23 mouse cellular contexts compared by ENCODE assay signal in genomic region chr16:23952101-23952727, GRCm38 (mm10). TPM values are rescaled to one million over a fixed set of nuclear protein-coding genes. Genes with fewer than 3 reads are reported as not detected.
A peak's percentile ranks its signal among the peaks of the same experiment; 100 is the strongest.
DNase-seq lines count a peak whose midpoint lies in the region; ATAC-seq lines count a peak whose summit lies in the region.
"Had no signal": no experiment of that assay in that cellular context is flagged by ENCODE, and none has a peak within 500 bp of the region (broad histone marks: within the 10 kb centered on the region; RNA-seq: fewer than 3 reads in every experiment).

No protein-coding gene starts in this region.

- 0 out of 2 replicates have a peak, but pooled peaks have one; percentile 27 for ATAC-seq in forebrain, embryonic 12.5 days (ENCODE audit: low FRiP score)
- no peak for ATAC-seq in forebrain, embryonic 14.5 days
- peak; percentile 39; the same call in 1 of the 2 replicates for ATAC-seq in kidney, embryonic 16.5 days (ENCODE audit: low FRiP score, low TSS enrichment)
- ATAC-seq in kidney, embryonic 14.5 days (ENCODE audit: low FRiP score, low TSS enrichment): no peak
- peak; percentile 59 for ATAC-seq in midbrain, embryonic 13.5 days
- 0 out of 2 replicates have a peak, but pooled peaks have one; percentile 21 for ATAC-seq in midbrain, embryonic 15.5 days (replicated peaks)
- ATAC-seq in intestine, embryonic 16.5 days: no peak
- ATAC-seq: intestine, postnatal 0 days had no signal

- no peaks in the 10 kb centered on the region for H3K9me3 ChIP-seq in forebrain, embryonic 12.5 days
- H3K9me3 ChIP-seq in forebrain, embryonic 14.5 days (replicated peaks; ENCODE audit: control insufficient read depth, low read length): no peaks in the 10 kb centered on the region
- no peaks in the 10 kb centered on the region for H3K9me3 ChIP-seq in kidney, embryonic 16.5 days (ENCODE audit: low read length)
- H3K9me3 ChIP-seq in kidney, embryonic 14.5 days (ENCODE audit: control insufficient read depth, low read length): no peaks in the 10 kb centered on the region
- H3K9me3 ChIP-seq in midbrain, embryonic 13.5 days: no peaks in the 10 kb centered on the region
- H3K9me3 ChIP-seq in midbrain, embryonic 10.5 days (replicated peaks): no peaks in the 10 kb centered on the region
- H3K9me3 ChIP-seq in midbrain, embryonic 15.5 days: no peaks in the 10 kb centered on the region
- H3K9me3 ChIP-seq in intestine, embryonic 16.5 days (ENCODE audit: control insufficient read depth, low read length): no peaks in the 10 kb centered on the region
- H3K9me3 ChIP-seq: lung, embryonic 15.5 days had no signal

- WGBS in forebrain, embryonic 12.5 days: 82% methylated on average over 4 of the region's 4 CpGs
- WGBS in forebrain, embryonic 14.5 days: 59% methylated on average over 4 of the region's 4 CpGs
- 62% methylated on average over 4 of the region's 4 CpGs for WGBS in kidney, embryonic 16.5 days
- WGBS in kidney, embryonic 14.5 days: 76% methylated on average over 4 of the region's 4 CpGs
- WGBS in midbrain, embryonic 13.5 days: 71% methylated on average over 4 of the region's 4 CpGs
- 86% methylated on average over 4 of the region's 4 CpGs for WGBS in midbrain, embryonic 10.5 days
- 76% methylated on average over 4 of the region's 4 CpGs for WGBS in midbrain, embryonic 15.5 days
- WGBS in intestine, embryonic 16.5 days: 85% methylated on average over 4 of the region's 4 CpGs

- no peaks in the 10 kb centered on the region for H3K27me3 ChIP-seq in forebrain, embryonic 12.5 days
- H3K27me3 ChIP-seq in forebrain, embryonic 14.5 days (replicated peaks; ENCODE audit: control insufficient read depth, insufficient read depth, low read length): no peaks in the 10 kb centered on the region
- H3K27me3 ChIP-seq in kidney, embryonic 16.5 days (ENCODE audit: insufficient read depth, low read length): no peaks in the 10 kb centered on the region
- no peaks in the 10 kb centered on the region for H3K27me3 ChIP-seq in kidney, embryonic 14.5 days (ENCODE audit: control insufficient read depth, insufficient read depth, low read length)
- H3K27me3 ChIP-seq in midbrain, embryonic 13.5 days: no peaks in the 10 kb centered on the region
- no peaks in the 10 kb centered on the region for H3K27me3 ChIP-seq in midbrain, embryonic 10.5 days (ENCODE audit: low read depth, poor library complexity, severe bottlenecking)
- no peaks in the 10 kb centered on the region for H3K27me3 ChIP-seq in midbrain, embryonic 15.5 days (replicated peaks)
- no peaks in the 10 kb centered on the region for H3K27me3 ChIP-seq in intestine, embryonic 16.5 days (replicated peaks; ENCODE audit: control insufficient read depth, insufficient read depth, low read length)
- H3K27me3 ChIP-seq: heart, embryonic 12.5 days; lung, embryonic 15.5 days had no signal

- no peaks in the 10 kb centered on the region for H3K36me3 ChIP-seq in forebrain, embryonic 12.5 days (replicated peaks)
- H3K36me3 ChIP-seq in forebrain, embryonic 14.5 days (ENCODE audit: control insufficient read depth, insufficient read depth, low read length): no peaks in the 10 kb centered on the region
- no peaks in the 10 kb centered on the region for H3K36me3 ChIP-seq in kidney, embryonic 16.5 days (ENCODE audit: insufficient read depth, low read length)
- no peaks in the 10 kb centered on the region for H3K36me3 ChIP-seq in kidney, embryonic 14.5 days (ENCODE audit: control insufficient read depth, insufficient read depth, low read length)
- H3K36me3 ChIP-seq in midbrain, embryonic 13.5 days: no peaks in the 10 kb centered on the region
- no peaks in the 10 kb centered on the region for H3K36me3 ChIP-seq in midbrain, embryonic 10.5 days
- no peaks in the 10 kb centered on the region for H3K36me3 ChIP-seq in midbrain, embryonic 15.5 days (replicated peaks)
- no peaks in the 10 kb centered on the region for H3K36me3 ChIP-seq in intestine, embryonic 16.5 days (ENCODE audit: control insufficient read depth, insufficient read depth, low read length)
- H3K36me3 ChIP-seq: heart, embryonic 12.5 days; lung, embryonic 15.5 days had no signal

- no peak for DNase-seq in forebrain, embryonic 14.5 days (ENCODE audit: low spot score)
- no peak for DNase-seq in midbrain, embryonic 10.5 days (ENCODE audit: low spot score)
- DNase-seq: adrenal gland, adult 8-10 months; cerebellum, adult 11 months; cerebellum, postnatal 14 days; gastrocnemius, postnatal 36 days; kidney, postnatal 14 days; right cerebral cortex, adult 18-20 months; thymus, adult 2 months had no signal

- H3K4me1 ChIP-seq in forebrain, embryonic 12.5 days: no peaks in the 10 kb centered on the region
- no peaks in the 10 kb centered on the region for H3K4me1 ChIP-seq in forebrain, embryonic 14.5 days (ENCODE audit: control insufficient read depth, insufficient read depth, low read length)
- no peaks in the 10 kb centered on the region for H3K4me1 ChIP-seq in kidney, embryonic 16.5 days (ENCODE audit: insufficient read depth, low read length)
- H3K4me1 ChIP-seq in kidney, embryonic 14.5 days (ENCODE audit: control insufficient read depth, insufficient read depth, low read length): no peaks in the 10 kb centered on the region
- peaks cover 3% of the 10 kb centered on the region; the same call in 1 of the 2 replicates for H3K4me1 ChIP-seq in midbrain, embryonic 13.5 days (replicated peaks)
- H3K4me1 ChIP-seq in midbrain, embryonic 10.5 days: no peaks in the 10 kb centered on the region
- no peaks in the 10 kb centered on the region for H3K4me1 ChIP-seq in midbrain, embryonic 15.5 days
- H3K4me1 ChIP-seq in intestine, embryonic 16.5 days (ENCODE audit: control insufficient read depth, insufficient read depth, low read length): no peaks in the 10 kb centered on the region
- H3K4me1 ChIP-seq: heart, embryonic 12.5 days; lung, embryonic 15.5 days had no signal

- H3K27ac ChIP-seq in forebrain, embryonic 12.5 days: no peak overlapping the region
- no peak overlapping the region for H3K27ac ChIP-seq in forebrain, embryonic 14.5 days (ENCODE audit: low read depth, low read length)
- no peak overlapping the region for H3K27ac ChIP-seq in kidney, embryonic 16.5 days (ENCODE audit: low read length)
- no peak overlapping the region for H3K27ac ChIP-seq in kidney, embryonic 14.5 days (ENCODE audit: low read depth, low read length)
- H3K27ac ChIP-seq in midbrain, embryonic 13.5 days: no peak overlapping the region
- no peak overlapping the region for H3K27ac ChIP-seq in midbrain, embryonic 10.5 days (replicated peaks)
- H3K27ac ChIP-seq in midbrain, embryonic 15.5 days: no peak overlapping the region
- H3K27ac ChIP-seq in intestine, embryonic 16.5 days (ENCODE audit: low read length): no peak overlapping the region
- H3K27ac ChIP-seq: lung, embryonic 15.5 days had no signal

- H3K4me2 ChIP-seq in forebrain, embryonic 12.5 days: no peak overlapping the region
- H3K4me2 ChIP-seq in forebrain, embryonic 14.5 days (ENCODE audit: low read length): no peak overlapping the region
- no peak overlapping the region for H3K4me2 ChIP-seq in kidney, embryonic 16.5 days (replicated peaks; ENCODE audit: low read depth, low read length)
- no peak overlapping the region for H3K4me2 ChIP-seq in kidney, embryonic 14.5 days (replicated peaks; ENCODE audit: low read depth, low read length)
- H3K4me2 ChIP-seq in midbrain, embryonic 13.5 days (replicated peaks): no peak overlapping the region
- no peak overlapping the region for H3K4me2 ChIP-seq in midbrain, embryonic 15.5 days
- no peak overlapping the region for H3K4me2 ChIP-seq in intestine, embryonic 16.5 days (ENCODE audit: low read depth, low read length)
- H3K4me2 ChIP-seq: heart, embryonic 12.5 days; lung, embryonic 15.5 days had no signal

- no peak overlapping the region for H3K4me3 ChIP-seq in forebrain, embryonic 12.5 days (replicated peaks)
- no peak overlapping the region for H3K4me3 ChIP-seq in forebrain, embryonic 14.5 days (ENCODE audit: low read depth, low read length)
- no peak overlapping the region for H3K4me3 ChIP-seq in kidney, embryonic 16.5 days (ENCODE audit: low read length)
- H3K4me3 ChIP-seq in kidney, embryonic 14.5 days (ENCODE audit: low read length): no peak overlapping the region
- no peak overlapping the region for H3K4me3 ChIP-seq in midbrain, embryonic 13.5 days (replicated peaks)
- H3K4me3 ChIP-seq in midbrain, embryonic 10.5 days: no peak overlapping the region
- H3K4me3 ChIP-seq in midbrain, embryonic 15.5 days: no peak overlapping the region
- no peak overlapping the region for H3K4me3 ChIP-seq in intestine, embryonic 16.5 days (ENCODE audit: low read length)
- H3K4me3 ChIP-seq: heart, embryonic 12.5 days; lung, embryonic 15.5 days; myocyte had no signal

- H3K9ac ChIP-seq in forebrain, embryonic 12.5 days: no peak overlapping the region
- H3K9ac ChIP-seq in forebrain, embryonic 14.5 days (ENCODE audit: low read length): no peak overlapping the region
- no peak overlapping the region for H3K9ac ChIP-seq in kidney, embryonic 16.5 days (replicated peaks; ENCODE audit: low read length)
- H3K9ac ChIP-seq in kidney, embryonic 14.5 days (ENCODE audit: low read depth, low read length): no peak overlapping the region
- no peak overlapping the region for H3K9ac ChIP-seq in midbrain, embryonic 13.5 days (replicated peaks)
- no peak overlapping the region for H3K9ac ChIP-seq in midbrain, embryonic 15.5 days
- H3K9ac ChIP-seq in intestine, embryonic 16.5 days (ENCODE audit: low read depth, low read length): no peak overlapping the region
- H3K9ac ChIP-seq: heart, embryonic 12.5 days; lung, embryonic 15.5 days had no signal

RNA-seq across cellular contexts. Expression of gene Rtp2, which starts 20.0 kb away (rescaled TPM):
- 0.29 and 0.83 TPM in 2 replicates for polyA plus RNA-seq in forebrain, embryonic 12.5 days (2016; fragmentation: Nextera tagmentation; extraction: Ambion mirVana)
- polyA plus RNA-seq in forebrain, embryonic 14.5 days (2014; fragmentation: Nextera tagmentation; extraction: Ambion mirVana): not detected in 2 replicates
- polyA plus RNA-seq in kidney, embryonic 16.5 days (2015; fragmentation: Nextera tagmentation; extraction: Ambion mirVana): not detected in 2 replicates
- polyA plus RNA-seq in kidney, embryonic 14.5 days (2014; fragmentation: Nextera tagmentation; extraction: Ambion mirVana): not detected in 2 replicates
- not detected in 2 replicates for polyA plus RNA-seq in midbrain, embryonic 13.5 days (2015; fragmentation: Nextera tagmentation; extraction: Ambion mirVana)
- not detected in 2 replicates for polyA plus RNA-seq in midbrain, embryonic 10.5 days (2016; fragmentation: Nextera tagmentation; extraction: Ambion mirVana)
- polyA plus RNA-seq in midbrain, embryonic 15.5 days (2015; fragmentation: Nextera tagmentation; extraction: Ambion mirVana): 0.11 and 0.22 TPM in 2 replicates
- not detected in 2 replicates for polyA plus RNA-seq in intestine, embryonic 16.5 days (2015; fragmentation: Nextera tagmentation; extraction: Ambion mirVana)
- polyA plus RNA-seq: heart, embryonic 12.5 days; intestine, postnatal 0 days; limb, embryonic 14.5 days; lung, embryonic 15.5 days; small intestine, adult 2 months; stomach, embryonic 14.5 days; thymus, adult 2 months had no signal

RNA-seq across cellular contexts. Expression of gene Gm37419, which starts 36.1 kb away (rescaled TPM):
- not detected in 2 replicates for polyA plus RNA-seq in forebrain, embryonic 12.5 days (2016; fragmentation: Nextera tagmentation; extraction: Ambion mirVana)
- polyA plus RNA-seq in forebrain, embryonic 14.5 days (2014; fragmentation: Nextera tagmentation; extraction: Ambion mirVana): not detected in 2 replicates
- polyA plus RNA-seq in kidney, embryonic 16.5 days (2015; fragmentation: Nextera tagmentation; extraction: Ambion mirVana): not detected in 2 replicates
- polyA plus RNA-seq in kidney, embryonic 14.5 days (2014; fragmentation: Nextera tagmentation; extraction: Ambion mirVana): not detected in 2 replicates
- polyA plus RNA-seq in midbrain, embryonic 13.5 days (2015; fragmentation: Nextera tagmentation; extraction: Ambion mirVana): not detected in 2 replicates
- not detected in 2 replicates for polyA plus RNA-seq in midbrain, embryonic 10.5 days (2016; fragmentation: Nextera tagmentation; extraction: Ambion mirVana)
- polyA plus RNA-seq in midbrain, embryonic 15.5 days (2015; fragmentation: Nextera tagmentation; extraction: Ambion mirVana): not detected in 2 replicates
- not detected in 2 replicates for polyA plus RNA-seq in intestine, embryonic 16.5 days (2015; fragmentation: Nextera tagmentation; extraction: Ambion mirVana)
- polyA plus RNA-seq: brain, embryonic 14.5 days; heart, embryonic 12.5 days; intestine, postnatal 0 days; limb, embryonic 14.5 days; lung, embryonic 15.5 days; myocyte; small intestine, adult 2 months; stomach, embryonic 14.5 days; thymus, adult 2 months had no signal

RNA-seq across cellular contexts. Expression of gene Bcl6, which starts 36.4 kb away (rescaled TPM):
- polyA plus RNA-seq in forebrain, embryonic 12.5 days (2016; fragmentation: Nextera tagmentation; extraction: Ambion mirVana): 0.40 and 0.42 TPM in 2 replicates
- 1.3 and 1.7 TPM in 2 replicates for polyA plus RNA-seq in forebrain, embryonic 14.5 days (2014; fragmentation: Nextera tagmentation; extraction: Ambion mirVana)
- polyA plus RNA-seq in kidney, embryonic 16.5 days (2015; fragmentation: Nextera tagmentation; extraction: Ambion mirVana): 0.84 and 0.94 TPM in 2 replicates
- polyA plus RNA-seq in kidney, embryonic 14.5 days (2014; fragmentation: Nextera tagmentation; extraction: Ambion mirVana): 0.73 and 0.91 TPM in 2 replicates
- polyA plus RNA-seq in midbrain, embryonic 13.5 days (2015; fragmentation: Nextera tagmentation; extraction: Ambion mirVana): 0.22 and 0.24 TPM in 2 replicates
- 0.02 and 0.07 TPM in 2 replicates for polyA plus RNA-seq in midbrain, embryonic 10.5 days (2016; fragmentation: Nextera tagmentation; extraction: Ambion mirVana)
- polyA plus RNA-seq in midbrain, embryonic 15.5 days (2015; fragmentation: Nextera tagmentation; extraction: Ambion mirVana): 0.47 and 0.57 TPM in 2 replicates
- 1.2 TPM in 2 replicates for polyA plus RNA-seq in intestine, embryonic 16.5 days (2015; fragmentation: Nextera tagmentation; extraction: Ambion mirVana)

Comparison
In these comparisons a context has a peak if more than half of its experiments do, and no peak if none do; other contexts are left out.
1. ATAC-seq: peak in forebrain, embryonic 12.5 days (single experiment), kidney, embryonic 16.5 days (single experiment), midbrain, embryonic 13.5 days (single experiment) and midbrain, embryonic 15.5 days (single experiment); none in forebrain, embryonic 14.5 days (single experiment), kidney, embryonic 14.5 days (single experiment) and intestine, embryonic 16.5 days (single experiment).